Mouse (Mus musculus): ENCODE measurements around the gene Creb3.
A peak's percentile ranks its signal among the peaks of the same experiment; 100 is the strongest.

The Creb3 gene

GRCm38 (mm10) chr4:43558028-43558630, 4.0 kb upstream of the Creb3 start:
- DNase-seq (ENCODE audit: inconsistent ontology term), result peak; percentile 97

- DNase-seq (ENCODE audit: inconsistent ontology term), result peak; percentile 94
These were observed 3.3 kb upstream of the Creb3 start for GRCm38 (mm10) chr4:43558631-43559356.

GRCm38 (mm10) chr4:43559519-43560242, 2.5 kb upstream of the Creb3 start:
- no peak for DNase-seq (ENCODE audit: inconsistent ontology term)

GRCm38 (mm10) chr4:43560243-43560611, 1.9 kb upstream of the Creb3 start:
- DNase-seq (ENCODE audit: inconsistent ontology term), result peak; percentile 74

- DNase-seq (ENCODE audit: inconsistent ontology term), result no peak
These were observed 1.2 kb upstream of the Creb3 start for GRCm38 (mm10) chr4:43560976-43561375.

GRCm38 (mm10) chr4:43561436-43561996, 616 bp upstream of the Creb3 start:
- DNase-seq (ENCODE audit: inconsistent ontology term), result no peak

- DNase-seq (ENCODE audit: inconsistent ontology term), result no peak
These were observed 853 bp downstream of the Creb3 start for GRCm38 (mm10) chr4:43562769-43563600.

- no peak for DNase-seq (ENCODE audit: inconsistent ontology term)
These were observed 1.4 kb downstream of the Creb3 start for GRCm38 (mm10) chr4:43563601-43563875.

GRCm38 (mm10) chr4:43564231-43564630, 2.1 kb downstream of the Creb3 start:
- peak; percentile 79 for DNase-seq (ENCODE audit: inconsistent ontology term)

- no peak for DNase-seq (ENCODE audit: inconsistent ontology term)
These were observed 5.0 kb downstream of the Creb3 start for GRCm38 (mm10) chr4:43567140-43567539.

- DNase-seq (ENCODE audit: inconsistent ontology term), result no peak
These were observed 9.4 kb downstream of the Creb3 start for GRCm38 (mm10) chr4:43571395-43572045.

GRCm38 (mm10) chr4:43573561-43573960, 11.4 kb downstream of the Creb3 start:
- DNase-seq (ENCODE audit: inconsistent ontology term), result no peak

- DNase-seq (ENCODE audit: inconsistent ontology term), result no peak
These were observed 13.2 kb downstream of the Creb3 start for GRCm38 (mm10) chr4:43575356-43575755.

GRCm38 (mm10) chr4:43577237-43577881, 15.2 kb downstream of the Creb3 start:
- DNase-seq (ENCODE audit: inconsistent ontology term), result no peak

- peak; percentile 93 for DNase-seq (ENCODE audit: inconsistent ontology term)
These were observed 16.5 kb downstream of the Creb3 start, which contains the start of the genes Rgp1 and Gba2 for GRCm38 (mm10) chr4:43578376-43579204. TSS of gene Rgp1 (plus strand) at chr4:43578715. TSS of gene Gba2 (minus strand) at chr4:43578873.

- no peak for DNase-seq (ENCODE audit: inconsistent ontology term)
These were observed 17.1 kb downstream of the Creb3 start for GRCm38 (mm10) chr4:43579256-43579655.

GRCm38 (mm10) chr4:43579731-43580130, 17.6 kb downstream of the Creb3 start:
- no peak for DNase-seq (ENCODE audit: inconsistent ontology term)

- no peak for DNase-seq (ENCODE audit: inconsistent ontology term)
These were observed 18.6 kb downstream of the Creb3 start for GRCm38 (mm10) chr4:43580721-43581120.

- DNase-seq (ENCODE audit: inconsistent ontology term), result no peak
These were observed 19.2 kb downstream of the Creb3 start for GRCm38 (mm10) chr4:43581381-43581780.

- DNase-seq (ENCODE audit: inconsistent ontology term), result no peak
These were observed 20.1 kb downstream of the Creb3 start for GRCm38 (mm10) chr4:43582241-43582640.
